Mouse (Mus musculus) lung, postnatal 10 days (tissue): ENCODE data around the gene Npr1.

Source experiments
- DNase-seq: peaks from one replicate; pipeline ENCODE4 v3.0.0; 2021

The Npr1 gene

GRCm38 (mm10) chr3:90475831-90476611 lies 10.4 kb upstream of the Npr1 start, which contains the start of gene Ilf2:
Ilf2 (plus strand) TSS chr3:90476126.
- DNase-seq = peak; percentile 97

- no peak for DNase-seq
These were observed 9.6 kb upstream of the Npr1 start for GRCm38 (mm10) chr3:90475151-90475830.

- peak; percentile 84 for DNase-seq
These were observed 6.5 kb upstream of the Npr1 start for GRCm38 (mm10) chr3:90472213-90472612.

GRCm38 (mm10) chr3:90467618-90468300 lies 2.1 kb upstream of the Npr1 start:
- DNase-seq = no peak

GRCm38 (mm10) chr3:90466311-90466766 lies 673 bp upstream of the Npr1 start:
- DNase-seq = peak; percentile 88

- peak; percentile 30 for DNase-seq
These were observed 483 bp downstream of the Npr1 start for GRCm38 (mm10) chr3:90465081-90465685.

GRCm38 (mm10) chr3:90464552-90465080 lies 1.1 kb downstream of the Npr1 start:
- peak; percentile 78 for DNase-seq

- DNase-seq = no peak
These were observed 3.1 kb downstream of the Npr1 start for GRCm38 (mm10) chr3:90462579-90462978.

- DNase-seq = no peak
These were observed 3.7 kb downstream of the Npr1 start for GRCm38 (mm10) chr3:90461935-90462334.

- DNase-seq = no peak
These were observed 5.4 kb downstream of the Npr1 start for GRCm38 (mm10) chr3:90460315-90460714.

- DNase-seq = no peak
These were observed 5.9 kb downstream of the Npr1 start for GRCm38 (mm10) chr3:90459727-90460126.

GRCm38 (mm10) chr3:90454931-90455330 lies 10.7 kb downstream of the Npr1 start:
- no peak for DNase-seq

GRCm38 (mm10) chr3:90451396-90452095 lies 14.1 kb downstream of the Npr1 start:
- DNase-seq = peak; percentile 23

GRCm38 (mm10) chr3:90450874-90451273 lies 14.8 kb downstream of the Npr1 start:
- DNase-seq = no peak

- peak; percentile 27 for DNase-seq
These were observed 17.0 kb downstream of the Npr1 start for GRCm38 (mm10) chr3:90448626-90449025.

- DNase-seq = peak; percentile 57
These were observed 18.6 kb downstream of the Npr1 start for GRCm38 (mm10) chr3:90447123-90447494.

GRCm38 (mm10) chr3:90446389-90447122 lies 19.1 kb downstream of the Npr1 start:
- DNase-seq = peak; percentile 97

- DNase-seq = peak; percentile 24
These were observed 20.1 kb downstream of the Npr1 start for GRCm38 (mm10) chr3:90445417-90446200.

GRCm38 (mm10) chr3:90443977-90444376 lies 21.7 kb downstream of the Npr1 start:
- no peak for DNase-seq

- no peak for DNase-seq
These were observed 24.9 kb downstream of the Npr1 start for GRCm38 (mm10) chr3:90440756-90441155.

- DNase-seq = no peak
These were observed 28.5 kb downstream of the Npr1 start for GRCm38 (mm10) chr3:90437131-90437530.
